Comparison of ENCODE assay signal across 19 mouse cellular contexts in genomic region chr4:65773368-65774010, GRCm38 (mm10).
DNase-seq lines count a peak whose midpoint lies in the region; ATAC-seq and TF ChIP-seq lines count a peak whose summit lies in the region.
"Had no signal": no experiment of that assay in that cellular context is flagged by ENCODE, and none has a peak within 500 bp of the region (broad histone marks: within the 10 kb centered on the region; RNA-seq: fewer than 3 reads in every experiment).

No protein-coding gene starts in this region.

- peak; percentile 32 to 53 for DNase-seq in cerebellum, postnatal 25 days
- peak; percentile 14 to 28 for DNase-seq in left cerebral cortex, postnatal 14 days (ENCODE audit: low spot score in 2 of 2)
- DNase-seq in left cerebral cortex, adult 2 months (ENCODE audit: extremely low spot score in 1 of 2, low spot score in 2 of 2): no peak
- peak; percentile 74 for DNase-seq in Muller cell, postnatal 12 days (ENCODE audit: inconsistent ontology term)
- DNase-seq in brain, adult 2 months (ENCODE audit: low read depth, low spot score): peak; percentile 54
- DNase-seq: adrenal gland, postnatal 10 days; cerebellum, adult 8-10 months; embryo, embryonic 11 days; gastrocnemius, adult 2 months; gastrocnemius, postnatal 25 days had no signal

- no peak overlapping the region for H3K4me3 ChIP-seq in left cerebral cortex, adult 2 months
- H3K4me3 ChIP-seq: embryonic facial prominence, embryonic 15.5 days; erythroblast, embryonic 14.5 days; forebrain, embryonic 10.5 days; forebrain, embryonic 15.5 days; gastrocnemius, adult 2 months; heart, embryonic 12.5 days; hindbrain, embryonic 15.5 days had no signal

- ATAC-seq in cerebellum, adult (ENCODE audit: insufficient number of reproducible peaks, low FRiP score, low TSS enrichment): no peak
- ATAC-seq: forebrain, embryonic 15.5 days; inflammation-experienced regulatory T-cells, adult 6 months; intestine, postnatal 0 days had no signal

- intact Hi-C loops in left cerebral cortex, postnatal 14 days (cut with DNase I): no loop called here
- intact Hi-C loops in left cerebral cortex, adult 2 months (cut with DNase I): no loop called here

- no peak for TF ChIP-seq CTCF in left cerebral cortex, adult 2 months (IDR thresholded peaks at IDR 0.05)

- no peak overlapping the region; the same call in 1 of the 2 replicates for H3K27ac ChIP-seq in left cerebral cortex, adult 2 months
- H3K27ac ChIP-seq: embryonic facial prominence, embryonic 15.5 days; forebrain, embryonic 10.5 days; forebrain, embryonic 15.5 days; gastrocnemius, adult 2 months; hindbrain, embryonic 15.5 days had no signal

Comparison
In these comparisons a context has a peak if more than half of its experiments do, and no peak if none do; other contexts are left out.
1. DNase-seq: peak in cerebellum, postnatal 25 days (2 of 2), left cerebral cortex, postnatal 14 days (2 of 2), Muller cell, postnatal 12 days (single experiment) and brain, adult 2 months (single experiment); none in left cerebral cortex, adult 2 months (0 of 2).